In genomic region chr9:20758243-20758642, GRCm38 (mm10) we compare ENCODE assay signal across 21 mouse cellular contexts. TPM values are rescaled to one million over a fixed set of nuclear protein-coding genes. Genes with fewer than 3 reads are reported as not detected.
DNase-seq lines count a peak whose midpoint lies in the region; ATAC-seq and TF ChIP-seq lines count a peak whose summit lies in the region.
"Had no signal": no experiment of that assay in that cellular context is flagged by ENCODE, and none has a peak within 500 bp of the region (broad histone marks: within the 10 kb centered on the region; RNA-seq: fewer than 3 reads in every experiment).

No protein-coding gene starts in this region.

- intact Hi-C loops in heart, adult 2 months (cut with DNase I), result loop anchor here (5.0 kb wide), 1 partner anchor 74 kb away; no protein-coding TSS in a partner anchor
- intact Hi-C loops in heart, postnatal 14 days (cut with DNase I), result loop anchor here (5.0 kb wide), 1 partner anchor 39 kb away; no protein-coding TSS in a partner anchor

- no peaks in the 10 kb centered on the region for H3K27me3 ChIP-seq in heart, adult 2 months (ENCODE audit: control insufficient read depth, insufficient read depth, low read length)
- no peaks in the 10 kb centered on the region for H3K27me3 ChIP-seq in hindbrain, embryonic 13.5 days
- H3K27me3 ChIP-seq: embryonic facial prominence, embryonic 13.5 days; embryonic facial prominence, embryonic 15.5 days; forebrain, embryonic 12.5 days; Patski had no signal

- TF ChIP-seq POLR2A in heart, adult 2 months (IDR thresholded peaks at IDR 0.05; ENCODE audit: insufficient read depth, low read depth, low read length), result no peak

- ATAC-seq in hindbrain, embryonic 13.5 days (ENCODE audit: low FRiP score), result no peak
- ATAC-seq: activated CD4-positive, CD25-positive, alpha-beta regulatory T cell, adult 4 months; forebrain, embryonic 14.5 days; forebrain, embryonic 16.5 days; Patski had no signal

- TF ChIP-seq EP300 in heart, adult 2 months (IDR thresholded peaks at IDR 0.05; ENCODE audit: insufficient read depth, low read depth, low read length), result no peak

- no peak overlapping the region for H3K4me3 ChIP-seq in heart, adult 2 months
- no peak overlapping the region for H3K4me3 ChIP-seq in hindbrain, embryonic 13.5 days
- H3K4me3 ChIP-seq: embryonic facial prominence, embryonic 13.5 days; embryonic facial prominence, embryonic 15.5 days; erythroblast, embryonic 14.5 days; forebrain, embryonic 10.5 days; forebrain, embryonic 12.5 days had no signal

- H3K4me1 ChIP-seq in heart, adult 2 months (ENCODE audit: control insufficient read depth, insufficient read depth, low read length), result peaks cover 10% of the 10 kb centered on the region
- peaks cover 8% of the 10 kb centered on the region for H3K4me1 ChIP-seq in hindbrain, embryonic 13.5 days (replicated peaks)
- H3K4me1 ChIP-seq: embryonic facial prominence, embryonic 15.5 days had no signal

- WGBS in heart, adult 2 months, result 78% methylated on average over 2 of the region's 2 CpGs
- 77% methylated on average over 2 of the region's 2 CpGs for WGBS in hindbrain, embryonic 13.5 days

- H3K36me3 ChIP-seq in heart, adult 2 months (ENCODE audit: control insufficient read depth, insufficient read depth, low read length), result no peaks in the 10 kb centered on the region
- H3K36me3 ChIP-seq in hindbrain, embryonic 13.5 days, result no peaks in the 10 kb centered on the region
- H3K36me3 ChIP-seq: embryonic facial prominence, embryonic 13.5 days; embryonic facial prominence, embryonic 15.5 days; forebrain, embryonic 10.5 days; forebrain, embryonic 12.5 days had no signal

- 0 out of 2 replicates have a peak, but pooled peaks cover 7% of the 10 kb centered on the region for H3K9me3 ChIP-seq in hindbrain, embryonic 13.5 days
- H3K9me3 ChIP-seq: embryonic facial prominence, embryonic 13.5 days; embryonic facial prominence, embryonic 15.5 days; forebrain, embryonic 10.5 days; forebrain, embryonic 12.5 days had no signal

- DNase-seq in heart, adult 2 months, result no peak
- DNase-seq in heart, postnatal 4 days, result no peak
- DNase-seq in adipocyte (ENCODE audit: low spot score), result peak; percentile 35
- no peak for DNase-seq in heart, postnatal 14 days
- DNase-seq: adrenal gland, postnatal 25 days; cerebellum, adult 11-12 months; cerebellum, adult 2 months; cerebellum, adult 9-10 months; cerebellum, postnatal 10 days; cerebellum, postnatal 25 days; embryo, embryonic 11 days had no signal

- TF ChIP-seq CTCF in heart, adult 2 months (IDR thresholded peaks at IDR 0.05), result no peak

- peak overlapping the region; percentile 10; the same call in 1 of the 2 replicates for H3K27ac ChIP-seq in heart, adult 2 months
- H3K27ac ChIP-seq in hindbrain, embryonic 13.5 days, result no peak overlapping the region
- H3K27ac ChIP-seq: embryonic facial prominence, embryonic 13.5 days; embryonic facial prominence, embryonic 15.5 days; forebrain, embryonic 10.5 days; forebrain, embryonic 12.5 days had no signal

- H3K79me2 ChIP-seq in heart, adult 2 months (replicated peaks; ENCODE audit: control insufficient read depth, insufficient read depth, low read length), result no peaks in the 10 kb centered on the region

- H3K9ac ChIP-seq in heart, adult 2 months (ENCODE audit: low read depth, low read length), result no peak overlapping the region
- no peak overlapping the region for H3K9ac ChIP-seq in hindbrain, embryonic 13.5 days
- H3K9ac ChIP-seq: embryonic facial prominence, embryonic 13.5 days; embryonic facial prominence, embryonic 15.5 days; forebrain, embryonic 12.5 days had no signal

- H3K4me2 ChIP-seq in hindbrain, embryonic 13.5 days, result no peak overlapping the region
- H3K4me2 ChIP-seq: embryonic facial prominence, embryonic 13.5 days; embryonic facial prominence, embryonic 15.5 days; forebrain, embryonic 12.5 days had no signal

RNA-seq across cellular contexts. Expression of gene Olfm2, which starts 12.1 kb away (rescaled TPM):
- under 1 TPM in 1 of 2 experiments, not detected in 1; 0.13 TPM for total RNA-seq in heart, adult 2 months (2021)
- polyA plus RNA-seq in heart, adult 2 months (2012; rRNA removed), result 0.31 and 0.38 TPM in 2 replicates
- total RNA-seq in heart, postnatal 4 days (2021), result under 1 TPM; 0.36 to 0.43 TPM
- polyA plus RNA-seq in hindbrain, embryonic 13.5 days (2015; fragmentation: Nextera tagmentation; extraction: Ambion mirVana), result 133 and 145 TPM in 2 replicates
- total RNA-seq in heart, postnatal 14 days (2021), result under 1 TPM; 0.29 to 0.41 TPM
- polyA plus RNA-seq: erythroblast, embryonic 14.5 days had no signal

RNA-seq across cellular contexts. Expression of gene Col5a3, which starts 56.6 kb away (rescaled TPM):
- total RNA-seq in heart, adult 2 months (2021), result 10 to 100 TPM in 1 of 2 experiments, 1 to 10 TPM in 1; 7.0 to 19.7 TPM
- polyA plus RNA-seq in heart, adult 2 months (2012; rRNA removed), result 11.6 and 13.5 TPM in 2 replicates
- 10 to 100 TPM; 12.1 to 13.3 TPM for total RNA-seq in heart, postnatal 4 days (2021)
- polyA plus RNA-seq in hindbrain, embryonic 13.5 days (2015; fragmentation: Nextera tagmentation; extraction: Ambion mirVana), result 0.36 and 0.44 TPM in 2 replicates
- 10 to 100 TPM; 31.8 to 33.2 TPM for total RNA-seq in heart, postnatal 14 days (2021)
- polyA plus RNA-seq: activated CD4-positive, CD25-positive, alpha-beta regulatory T cell, adult 4 months; erythroblast, embryonic 14.5 days had no signal
